Mouse (Mus musculus): Measurements from ENCODE around the gene Camta1.

The Camta1 gene

DNA sequence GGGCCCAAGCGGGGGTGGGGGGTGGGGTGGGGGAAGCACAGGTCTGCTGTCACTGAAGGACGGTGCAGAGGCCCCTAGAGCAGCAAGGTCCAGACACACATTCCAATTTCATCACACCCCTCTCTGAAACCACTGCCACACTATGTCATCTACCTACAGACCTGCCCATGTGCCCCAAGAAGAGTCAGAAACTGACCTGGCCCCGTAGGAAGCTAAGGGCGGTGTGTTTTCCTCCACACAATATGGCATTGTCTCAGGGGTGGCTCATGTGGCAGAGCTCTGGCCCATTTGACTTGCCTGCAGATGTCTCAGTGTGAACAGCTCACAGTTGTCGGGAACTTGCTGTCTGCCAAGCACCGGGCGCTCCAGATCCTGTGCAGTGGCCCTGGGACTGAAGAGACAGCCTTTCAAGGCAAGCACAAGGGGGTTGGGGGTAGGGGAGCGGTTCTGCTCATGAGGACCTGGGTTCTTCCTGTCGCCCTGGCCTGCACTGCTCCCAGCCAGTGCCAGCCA is 989.5 kb downstream of the Camta1 start:
- TF ChIP-seq GATA4 (IDR thresholded peaks at IDR 0.05; ENCODE audit: insufficient replicate concordance, low read length), result no peak

GRCm38 (mm10) chr4:150871392-150872138 is 990.1 kb downstream of the Camta1 start:
- TF ChIP-seq GATA4 (IDR thresholded peaks at IDR 0.05; ENCODE audit: insufficient replicate concordance, low read length), result no peak

- TF ChIP-seq GATA4 (IDR thresholded peaks at IDR 0.05; ENCODE audit: insufficient replicate concordance, low read length), result no peak
These were observed 990.7 kb downstream of the Camta1 start for GRCm38 (mm10) chr4:150870963-150871391.

GRCm38 (mm10) chr4:150869276-150870197 is 992.1 kb downstream of the Camta1 start:
- no peak for TF ChIP-seq GATA4 (IDR thresholded peaks at IDR 0.05; ENCODE audit: insufficient replicate concordance, low read length)

DNA sequence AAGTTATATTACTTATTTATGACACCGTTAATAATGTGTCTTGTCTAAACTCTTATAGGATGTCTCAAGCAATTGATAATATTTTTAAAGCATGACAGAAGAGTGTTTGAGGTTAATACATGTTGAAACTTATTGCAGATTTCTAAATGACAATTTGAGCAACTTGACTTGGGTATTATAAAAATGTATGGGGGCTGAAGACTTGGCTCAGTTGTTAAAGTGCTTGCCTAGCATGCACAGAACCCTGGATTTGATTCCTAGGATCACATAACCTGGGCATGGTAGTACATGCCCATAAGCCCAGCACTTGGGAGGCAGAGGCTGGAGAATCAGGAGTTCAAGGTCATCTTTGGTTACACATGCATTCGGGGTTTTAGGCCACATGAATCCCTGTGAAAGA is 992.8 kb downstream of the Camta1 start:
- TF ChIP-seq GATA4 (IDR thresholded peaks at IDR 0.05; ENCODE audit: insufficient replicate concordance, low read length), result no peak

GRCm38 (mm10) chr4:150868161-150868560 is 993.5 kb downstream of the Camta1 start:
- no peak for TF ChIP-seq GATA4 (IDR thresholded peaks at IDR 0.05; ENCODE audit: insufficient replicate concordance, low read length)
